Mouse (Mus musculus) embryonic facial prominence, embryonic 11.5 days (tissue): ENCODE results near the gene Prm2. TPM values are rescaled to one million over a fixed set of nuclear protein-coding genes. Genes with fewer than 3 reads are reported as not detected.

ENCODE experiments used
- ATAC-seq: fragments of 200-750 bp; cut with Nextera tagmentation; replicated peaks from 2 replicates; pipeline ENCODE4 v1.8.0; 2017; ENCODE audit warnings: low read depth; ENCODE audit not compliant: insufficient number of reproducible peaks, low FRiP score, low TSS enrichment
- DNase-seq: peaks from one replicate; pipeline ENCODE4 v3.0.0-alpha.2; 2015; ENCODE audit warnings: low spot score
- H3K27ac ChIP-seq: fragments of 300-500 bp; sonication (generic); replicated peaks from 2 replicates; pipeline ENCODE4 v1.5.1; 2014; ENCODE audit warnings: mild to moderate bottlenecking, low read depth, low read length, control low read depth
- H3K27me3 ChIP-seq: fragments of 300-500 bp; sonication (generic); 2 replicates; pipeline ENCODE4 v1.6.1; 2014; ENCODE audit warnings: mild to moderate bottlenecking, low read length, moderate library complexity, mixed read lengths; ENCODE audit not compliant: control insufficient read depth, insufficient read depth
- H3K36me3 ChIP-seq: fragments of 300-500 bp; sonication (generic); replicated peaks from 2 replicates; pipeline ENCODE4 v1.6.1; 2014; ENCODE audit warnings: low read depth, mild to moderate bottlenecking, low read length, moderate library complexity, mixed read lengths; ENCODE audit not compliant: control insufficient read depth, insufficient read depth
- H3K4me1 ChIP-seq: fragments of 300-500 bp; sonication (generic); 2 replicates; pipeline ENCODE4 v1.6.1; 2014; ENCODE audit warnings: low read length, mixed read lengths; ENCODE audit not compliant: control insufficient read depth, insufficient read depth
- H3K4me2 ChIP-seq: fragments of 300-500 bp; sonication (generic); 2 replicates; pipeline ENCODE4 v1.6.1; 2014; ENCODE audit warnings: low read depth, mild to moderate bottlenecking, control low read depth, low read length, moderate library complexity
- H3K4me3 ChIP-seq: fragments of 300-500 bp; sonication (generic); 2 replicates; pipeline ENCODE4 v1.5.1; 2014; ENCODE audit warnings: low read depth, low read length, control low read depth
- H3K9ac ChIP-seq: fragments of 300-500 bp; sonication (generic); replicated peaks from 2 replicates; pipeline ENCODE4 v1.6.1; 2014; ENCODE audit warnings: mild to moderate bottlenecking, control low read depth, low read length
- H3K9me3 ChIP-seq: fragments of 300-500 bp; sonication (generic); replicated peaks from 2 replicates; pipeline ENCODE4 v1.6.1; 2016; ENCODE audit warnings: mild to moderate bottlenecking, low read length, inconsistent platforms, mixed read lengths; ENCODE audit not compliant: control insufficient read depth
- WGBS: fragments of 180-500 bp; shearing (Covaris S2); extraction: QIAGEN DNeasy Blood & Tissue Kit; methylation state at CpG from one replicate; pipeline ENCODE4 v1.1.7; 2014; 5-methylcytosine and 5-hydroxymethylcytosine counted together
- polyA plus RNA-seq: library from polyadenylated mRNA; unstranded; fragments of >200 nt; fragmentation: Nextera tagmentation; extraction: Ambion mirVana; gene quantifications from 2 replicates; pipeline ENCODE4 v1.2.1, GENCODE M21; 2014

Gene Prm2
- polyA plus RNA-seq, 1 experiment from 2014 or later: not detected

- no peak overlapping the region for H3K4me2 ChIP-seq
- no peak for DNase-seq
- no peak overlapping the region for H3K9ac ChIP-seq
- no peak overlapping the region for H3K27ac ChIP-seq
- H3K27me3 ChIP-seq: no peaks in the 10 kb centered on the region
- no peak overlapping the region for H3K4me3 ChIP-seq
- H3K36me3 ChIP-seq: no peaks in the 10 kb centered on the region
- H3K4me1 ChIP-seq: no peaks in the 10 kb centered on the region
- 80% methylated on average over 6 of the region's 6 CpGs for WGBS
- H3K9me3 ChIP-seq: no peaks in the 10 kb centered on the region
- ATAC-seq: no peak
These were observed 39.8 kb downstream of the Prm2 start for GRCm38 (mm10) chr16:10756168-10756567.

GRCm38 (mm10) chr16:10754521-10755296 lies 41.2 kb downstream of the Prm2 start:
- no peak for ATAC-seq
- Histone ChIP-seq H3K27ac (no peak overlapping the region), H3K9ac (no peak overlapping the region), H3K4me3 (no peak overlapping the region), H3K36me3 (no peaks in the 10 kb centered on the region), H3K27me3 (no peaks in the 10 kb centered on the region), H3K4me1 (no peaks in the 10 kb centered on the region), H3K4me2 (no peak overlapping the region), H3K9me3 (no peaks in the 10 kb centered on the region)
- DNase-seq: no peak
- 83% methylated on average over 3 of the region's 3 CpGs for WGBS

GRCm38 (mm10) chr16:10749824-10750223 lies 46.1 kb downstream of the Prm2 start:
- no peaks in the 10 kb centered on the region for H3K4me1 ChIP-seq
- WGBS: 70% methylated on average over 7 of the region's 7 CpGs
- ATAC-seq (no peak), DNase-seq (no peak)
- H3K27ac ChIP-seq: no peak overlapping the region
- H3K36me3 ChIP-seq: no peaks in the 10 kb centered on the region
- H3K4me2 ChIP-seq: no peak overlapping the region
- H3K9ac ChIP-seq: no peak overlapping the region
- no peak overlapping the region for H3K4me3 ChIP-seq
- no peaks in the 10 kb centered on the region for H3K27me3 ChIP-seq
- H3K9me3 ChIP-seq: no peaks in the 10 kb centered on the region

GRCm38 (mm10) chr16:10749226-10749625 lies 46.7 kb downstream of the Prm2 start:
- Histone ChIP-seq H3K36me3 (no peaks in the 10 kb centered on the region), H3K27me3 (no peaks in the 10 kb centered on the region), H3K4me2 (no peak overlapping the region), H3K9ac (no peak overlapping the region), H3K9me3 (no peaks in the 10 kb centered on the region), H3K4me3 (no peak overlapping the region), H3K4me1 (no peaks in the 10 kb centered on the region), H3K27ac (no peak overlapping the region)
- ATAC-seq (no peak), DNase-seq (no peak)
- 71% methylated on average over 7 of the region's 7 CpGs for WGBS

Other genes starting within 250 kb of the Prm2 start
- gene Socs1, start 10.6 kb downstream of the Prm2 start, polyA plus RNA-seq: 5.4 and 5.8 TPM in 2 replicates
- not detected in 2 replicates for gene Tnp2, start 7.5 kb downstream of the Prm2 start, polyA plus RNA-seq
- gene Prm3, start 5.2 kb downstream of the Prm2 start, polyA plus RNA-seq: not detected in 2 replicates
- not detected in 2 replicates for gene Prm1, start 9.7 kb upstream of the Prm2 start, polyA plus RNA-seq
- gene Gm11172, start 16.8 kb upstream of the Prm2 start, polyA plus RNA-seq: not detected in 2 replicates
- 2.7 and 2.9 TPM in 2 replicates for gene Rmi2, start 38.9 kb upstream of the Prm2 start, polyA plus RNA-seq